Mouse (Mus musculus) layer of hippocampus, postnatal 14 days (tissue): ENCODE measurements around the gene Akip1. TPM values are rescaled to one million over a fixed set of nuclear protein-coding genes. Genes with fewer than 3 reads are reported as not detected.

Source experiments
- DNase-seq, 2 experiments: peaks; one replicate each; pipeline ENCODE4 v3.0.0; 2021 to 2022; ENCODE audit warnings: low spot score in 2 of 2, mixed read lengths in 1 of 2
- long read RNA-seq, 2 experiments: library from polyadenylated mRNA; stranded (forward); transcript quantifications; one replicate each; pipeline ENCODE4 v2.0.0; 2021
- total RNA-seq, 2 experiments: library from RNA; stranded (reverse); gene quantifications; 2 replicates each; pipeline ENCODE4 v1.2.3; 2021

The Akip1 gene
- total RNA-seq: 1 to 10 TPM; 4.8 to 5.6 TPM
- long read RNA-seq, experiment 1, partial matches to known transcripts: 2 of 7 reads
- long read RNA-seq, experiment 1, other reads (novel, unspliced or antisense): 1 of 7 reads
- long read RNA-seq, experiment 2, partial matches to known transcripts: 0 of 1 reads
- long read RNA-seq, experiment 2, other reads (novel, unspliced or antisense): 0 of 1 reads

DNA sequence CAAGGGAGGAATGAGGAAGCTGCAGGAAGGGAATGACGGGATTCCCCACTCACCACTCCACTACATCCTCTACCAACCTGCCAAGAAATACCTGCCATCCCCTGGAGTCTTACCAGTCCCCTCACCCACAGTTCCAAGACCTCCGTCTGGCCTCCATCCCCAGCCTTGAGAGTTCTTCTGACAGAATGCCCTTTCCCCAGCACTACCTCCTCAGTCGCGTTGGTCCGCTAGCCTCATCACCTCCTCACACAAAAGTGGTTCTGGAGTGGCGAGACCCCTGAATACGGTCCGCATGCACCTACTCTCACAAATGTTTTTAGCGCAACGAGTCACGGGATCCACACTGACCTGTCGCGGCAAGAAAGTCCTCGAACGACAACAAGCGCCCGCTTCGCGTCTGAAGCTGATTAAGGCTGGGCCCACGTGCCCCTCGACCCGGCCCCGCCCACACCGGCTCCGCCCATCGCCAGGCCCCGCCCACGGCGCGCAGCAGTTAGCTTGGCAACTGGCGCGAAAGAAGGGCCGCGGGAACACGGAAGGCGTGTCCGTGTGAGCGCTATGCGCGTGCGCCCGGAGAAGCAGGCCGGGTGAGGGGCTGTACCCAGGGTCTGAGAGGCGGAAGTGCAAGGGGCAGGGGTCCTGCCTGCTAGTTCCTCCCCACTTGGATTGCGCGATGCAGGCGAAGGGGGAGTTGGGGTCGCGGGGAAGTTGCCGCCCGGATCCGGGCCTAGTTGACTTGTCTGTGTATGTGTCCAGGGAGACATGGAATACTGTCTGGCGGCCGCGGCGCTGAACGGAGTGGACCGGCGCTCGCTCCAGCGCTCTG, at the start of gene Akip1, which contains the start of gene St5:
Akip1 (plus strand) TSS at position 501 of the 826 bp plus-strand sequence.
St5 (minus strand) TSS at position 416 of the 826 bp plus-strand sequence.
- peak; percentile 92 to 93 for DNase-seq

DNA sequence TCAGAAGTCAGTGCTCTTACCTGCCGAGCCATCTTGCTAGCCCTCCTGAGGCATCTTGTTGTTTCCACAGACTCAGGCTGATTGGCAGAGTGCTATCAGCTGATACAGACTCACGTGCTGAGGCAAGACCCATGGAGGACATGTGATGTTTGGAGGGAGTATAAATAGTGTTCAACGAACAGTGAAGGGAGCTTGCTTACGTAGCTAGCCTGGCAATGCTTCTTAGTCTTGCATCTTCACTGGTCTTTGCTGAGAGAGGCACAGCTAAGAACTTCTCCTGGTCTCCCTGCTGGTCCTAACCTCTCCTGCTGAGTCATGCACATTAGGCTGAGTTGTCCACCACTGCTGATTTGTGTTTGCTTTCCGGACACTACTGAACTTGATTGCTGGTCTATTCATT, 48.6 kb upstream of the Akip1 start:
- no peak for DNase-seq

DNA sequence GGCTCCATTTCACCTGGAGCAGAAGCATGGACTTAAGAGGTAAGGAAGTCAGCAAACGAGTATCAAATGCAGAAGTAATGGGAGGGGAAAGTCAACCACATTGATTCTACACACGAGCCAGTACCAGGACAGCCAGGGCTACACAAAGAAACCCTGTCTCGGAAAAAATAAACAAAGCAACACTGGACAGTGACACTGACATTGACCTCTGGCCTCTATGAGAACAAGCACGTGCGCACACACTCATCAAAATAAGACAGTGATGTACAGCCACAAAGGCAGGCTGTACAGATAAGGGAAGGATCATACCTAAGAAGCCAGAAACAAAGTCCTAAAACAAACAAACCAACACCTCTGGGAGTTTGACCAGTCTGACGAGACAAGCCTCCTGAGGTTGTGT, 45.6 kb upstream of the Akip1 start:
- no peak for DNase-seq

DNA sequence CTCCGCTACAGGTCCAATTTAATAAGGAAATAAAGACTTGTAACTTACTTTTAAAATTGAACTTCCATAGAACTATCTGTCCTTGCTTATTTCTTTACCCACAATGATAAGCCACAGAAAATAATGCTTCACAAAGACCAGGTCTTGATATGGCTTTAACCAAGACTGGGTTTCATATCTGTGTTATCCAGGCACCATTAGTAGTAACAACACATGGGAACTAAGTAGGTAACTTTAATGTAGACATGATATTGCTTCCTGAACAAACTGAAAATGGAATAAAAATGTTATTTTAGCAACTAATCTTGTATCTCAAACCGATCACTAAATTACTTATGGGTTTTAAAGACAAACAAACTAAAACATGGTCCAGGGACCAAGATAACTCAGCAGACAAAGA, 44.2 kb upstream of the Akip1 start:
- no peak for DNase-seq

DNA sequence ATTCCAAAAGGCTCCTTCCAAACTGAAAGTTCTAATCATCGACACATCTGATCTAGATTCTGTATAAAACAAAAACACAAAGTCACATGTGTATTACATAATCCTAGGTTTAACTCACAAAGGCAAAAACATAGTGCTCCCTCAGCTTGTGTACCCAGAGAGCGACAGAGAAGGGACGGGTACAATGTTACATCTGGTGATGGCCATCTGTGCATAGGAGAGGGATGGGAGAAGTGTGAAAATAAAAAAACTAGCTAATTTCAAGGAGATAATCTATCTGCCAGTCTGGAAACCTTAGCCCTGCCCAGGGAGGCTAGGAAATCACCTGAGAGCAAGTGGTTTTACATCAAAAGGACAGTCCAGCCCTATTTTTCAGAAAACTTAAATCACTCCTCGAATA, 40.9 kb upstream of the Akip1 start:
- peak in 1 of 2 experiments; percentile 24 for DNase-seq

DNA sequence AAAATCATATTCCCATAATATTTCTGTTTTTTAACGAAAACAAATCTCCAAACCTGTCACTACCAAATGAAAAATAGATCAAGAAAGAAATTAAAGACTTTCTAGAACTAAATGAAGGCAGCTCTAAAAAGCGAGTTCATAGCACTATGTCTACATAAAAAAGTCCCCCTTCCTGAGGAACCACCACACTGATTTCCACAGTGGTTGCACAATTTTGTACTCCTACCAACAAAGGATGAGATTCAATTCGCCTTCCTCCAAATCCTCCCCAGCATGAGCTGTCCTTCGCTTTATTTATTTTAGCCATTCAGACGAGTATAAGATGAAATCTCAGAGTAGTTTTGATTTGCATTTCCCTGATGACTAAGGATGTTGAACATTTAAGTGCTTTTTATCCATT, 36.8 kb upstream of the Akip1 start:
- no peak for DNase-seq

DNA sequence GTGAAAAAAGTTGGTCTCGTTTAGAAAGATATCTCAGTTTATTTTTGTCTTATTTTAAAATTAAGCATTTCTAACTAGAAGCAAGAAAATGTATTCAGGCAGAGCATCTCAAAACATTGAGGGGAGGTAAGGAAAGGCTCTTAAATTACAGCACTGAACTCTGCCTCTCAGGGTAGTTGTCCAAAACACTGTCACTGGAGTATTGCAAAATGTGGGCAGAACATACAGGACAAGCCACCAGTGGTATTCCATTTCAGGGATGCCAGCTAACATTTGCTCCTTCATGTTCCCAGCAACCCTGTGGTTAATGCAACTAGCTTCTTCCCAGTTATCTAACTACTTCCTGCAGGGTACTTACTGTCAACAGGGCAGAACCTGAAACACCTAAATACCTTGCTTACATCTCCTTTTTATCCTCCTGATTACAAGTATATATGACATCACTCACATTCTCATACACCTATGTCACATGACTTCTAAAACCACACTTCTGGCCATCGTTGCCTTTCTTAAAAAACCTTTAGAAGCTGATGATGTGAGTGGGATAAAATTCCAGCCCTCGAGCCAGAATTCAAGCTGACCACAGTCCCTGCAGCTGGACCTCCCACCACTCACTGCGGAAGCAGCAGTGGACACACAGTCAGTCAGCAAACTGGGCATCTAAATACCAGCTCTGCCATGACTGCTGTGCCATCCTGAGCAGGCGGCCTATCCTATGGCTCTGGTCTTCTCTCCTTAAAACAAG, 33.9 kb upstream of the Akip1 start:
- no peak for DNase-seq

DNA sequence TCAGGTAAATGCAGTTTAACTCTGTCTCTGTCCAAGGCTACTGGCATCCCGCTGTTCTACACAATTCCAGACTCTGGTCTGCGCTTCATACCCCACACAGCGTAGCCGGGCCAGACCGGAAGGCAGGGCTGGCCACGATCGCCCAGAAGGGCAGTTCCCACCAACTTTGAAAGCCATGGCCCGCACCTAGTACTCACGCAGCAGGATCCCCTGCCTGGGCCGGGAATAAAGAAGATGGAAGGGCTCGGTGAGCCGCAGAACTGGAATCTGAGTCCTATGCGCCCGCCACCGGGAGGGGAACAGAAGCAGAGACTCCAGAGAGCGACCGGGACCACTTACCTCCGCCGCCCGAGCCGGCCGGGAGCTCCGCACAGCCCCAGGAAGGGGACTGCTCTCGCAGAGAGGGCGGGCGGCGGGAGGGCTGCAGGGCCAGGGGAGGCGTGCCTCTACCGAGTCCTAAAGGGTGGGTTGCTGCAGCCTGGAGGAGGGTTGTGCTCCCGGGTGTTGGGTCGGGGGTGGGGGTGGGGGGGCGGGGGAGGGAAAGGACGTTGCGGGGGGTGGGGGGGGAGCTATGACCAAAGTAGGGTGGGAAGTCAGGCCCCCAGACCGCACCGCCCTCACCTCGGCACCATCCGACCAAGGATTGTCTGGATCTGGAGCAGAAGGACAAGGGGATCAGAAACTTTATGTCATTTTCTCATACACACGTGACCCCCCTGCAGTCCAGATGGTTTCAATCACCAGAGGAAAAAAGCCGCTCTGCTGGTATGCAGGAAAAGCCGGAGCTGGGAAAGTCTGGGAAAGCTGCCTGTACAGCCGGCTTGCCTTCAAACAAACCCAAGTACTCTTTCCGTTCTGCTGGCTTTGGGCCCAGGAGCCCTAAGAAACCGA, 31.7 kb upstream of the Akip1 start:
- peak; percentile 50 to 73 for DNase-seq

DNA sequence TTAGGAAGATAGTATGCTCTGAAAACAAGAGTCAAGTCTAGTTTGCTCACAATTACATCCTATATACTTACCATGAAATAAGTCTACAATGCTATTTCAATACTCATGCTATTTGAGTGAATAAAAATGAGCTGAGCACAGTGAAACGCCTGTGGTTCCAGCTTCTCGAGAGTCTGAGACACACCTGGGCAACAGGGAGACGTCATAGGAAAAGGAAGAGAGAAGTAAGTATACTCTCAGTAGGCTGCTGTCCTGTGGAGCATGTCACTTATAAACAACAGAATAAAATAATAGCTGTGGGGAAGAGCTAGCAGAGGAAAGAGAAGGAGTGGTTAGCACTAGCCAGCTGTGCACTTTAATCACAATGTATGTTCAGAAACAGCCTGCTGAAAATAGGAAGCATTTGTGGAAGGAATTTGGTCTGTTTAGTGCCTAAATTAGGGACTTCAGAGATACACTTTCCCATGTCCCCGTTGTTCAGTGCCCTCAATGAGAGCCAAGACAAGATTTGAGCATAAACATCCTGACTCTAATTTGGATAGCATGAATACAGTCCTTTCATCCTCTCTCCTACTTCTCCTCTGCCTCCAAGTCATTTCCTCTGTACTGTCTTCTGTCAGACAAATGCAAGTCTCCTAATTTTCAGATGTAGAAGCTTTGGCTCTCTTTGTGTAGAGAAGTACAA, 28.4 kb upstream of the Akip1 start:
- DNase-seq: no peak

DNA sequence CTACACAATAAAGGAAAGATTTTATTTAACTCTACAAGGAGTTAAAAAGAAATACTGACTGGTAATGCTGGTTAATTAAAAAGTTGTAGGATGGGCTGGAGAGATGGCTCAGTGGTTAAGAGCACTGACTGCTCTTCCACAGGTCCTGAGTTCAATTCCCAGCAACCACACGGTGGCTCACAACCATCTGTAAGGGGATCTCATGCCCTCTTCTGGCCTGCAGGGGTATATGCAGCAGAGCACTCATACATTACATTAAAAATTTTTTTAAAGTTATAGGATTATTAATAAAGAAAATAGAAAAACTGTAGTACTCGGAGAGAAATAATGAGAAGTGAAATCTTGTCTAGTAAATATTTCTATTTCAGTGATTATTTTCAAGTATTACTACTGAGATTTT, 23.2 kb upstream of the Akip1 start:
- DNase-seq: no peak

DNA sequence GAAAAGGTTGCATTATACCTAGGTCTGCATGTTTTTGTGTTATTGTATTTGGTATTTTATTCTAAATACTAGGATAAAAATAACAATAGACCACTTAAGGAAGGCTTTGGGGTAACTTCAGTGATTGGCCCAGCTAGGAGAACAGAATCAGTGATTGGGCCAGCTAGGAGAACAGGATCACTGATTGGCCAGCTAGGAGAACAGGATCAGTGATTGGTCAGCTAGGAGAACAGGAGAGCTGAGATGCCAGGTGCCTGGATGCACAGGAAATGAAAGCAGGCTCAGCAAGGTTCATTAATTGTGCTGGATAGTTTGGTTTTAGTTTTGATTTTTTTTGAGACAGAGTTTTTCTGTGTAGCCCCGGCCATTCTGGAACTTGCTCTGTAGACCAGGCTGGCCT, 22.6 kb upstream of the Akip1 start:
- no peak for DNase-seq

DNA sequence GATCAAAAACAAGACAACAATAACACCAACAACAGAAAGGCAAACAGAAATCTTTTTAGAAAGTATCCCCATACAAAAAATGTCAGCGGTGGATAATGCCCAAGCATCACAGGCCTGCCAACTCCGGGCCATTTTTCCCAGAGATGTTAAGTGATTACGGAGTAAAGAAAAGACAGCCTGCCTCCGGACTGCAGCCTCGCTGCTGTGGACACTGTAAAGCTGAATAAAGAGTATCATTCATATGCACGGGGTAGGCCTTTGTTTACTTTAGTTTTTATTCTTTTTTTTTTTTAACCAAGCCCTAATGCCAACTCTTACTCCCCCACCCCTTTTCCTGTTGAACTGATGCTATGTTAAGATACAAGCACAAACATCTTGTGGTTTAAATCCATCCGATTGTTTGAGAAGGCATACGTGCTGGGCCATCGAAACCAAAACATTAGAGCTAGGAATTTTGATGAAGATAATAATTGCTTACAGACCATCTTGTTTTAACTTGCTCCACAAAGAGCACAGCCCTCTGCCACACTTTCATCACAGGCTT, 16.8 kb upstream of the Akip1 start:
- no peak for DNase-seq

DNA sequence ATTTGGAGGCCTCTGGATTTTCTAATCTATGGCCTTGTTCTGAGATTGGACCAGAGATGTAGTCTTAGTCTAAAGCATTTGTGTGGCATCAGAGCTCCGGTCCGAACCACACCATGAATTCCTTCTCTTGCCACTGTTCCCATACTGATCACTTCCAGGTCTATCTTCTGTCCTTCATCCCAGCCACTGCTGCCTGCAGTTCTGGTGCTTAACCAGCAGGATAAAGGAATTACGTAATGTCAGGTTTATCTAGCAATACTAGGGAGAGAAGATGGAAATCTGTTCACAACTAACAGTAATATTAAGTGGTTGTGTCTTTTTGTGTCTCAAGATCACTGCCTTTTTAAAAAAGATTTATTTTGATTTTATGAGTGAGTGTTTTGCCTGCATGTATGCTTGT, 13.4 kb upstream of the Akip1 start:
- DNase-seq: no peak

DNA sequence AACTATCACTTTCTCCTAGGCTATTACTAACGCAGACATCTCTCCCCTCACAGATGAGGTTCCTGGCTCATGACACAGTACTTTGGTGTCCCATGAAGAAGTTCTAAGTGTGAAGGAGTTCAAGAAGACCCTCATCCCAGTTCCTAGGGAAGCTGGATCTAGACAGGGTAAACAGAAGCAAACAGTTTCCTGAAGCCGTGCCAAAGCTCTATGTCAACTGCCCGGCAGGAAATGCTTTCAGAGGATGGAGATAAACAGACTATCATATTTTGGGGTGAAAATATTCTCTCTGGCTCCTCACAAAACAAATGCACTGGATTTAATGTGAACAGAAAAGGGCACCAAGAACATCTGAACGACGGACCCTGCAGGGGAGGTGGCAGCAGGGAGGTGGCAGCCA, 12.5 kb upstream of the Akip1 start:
- DNase-seq: no peak

DNA sequence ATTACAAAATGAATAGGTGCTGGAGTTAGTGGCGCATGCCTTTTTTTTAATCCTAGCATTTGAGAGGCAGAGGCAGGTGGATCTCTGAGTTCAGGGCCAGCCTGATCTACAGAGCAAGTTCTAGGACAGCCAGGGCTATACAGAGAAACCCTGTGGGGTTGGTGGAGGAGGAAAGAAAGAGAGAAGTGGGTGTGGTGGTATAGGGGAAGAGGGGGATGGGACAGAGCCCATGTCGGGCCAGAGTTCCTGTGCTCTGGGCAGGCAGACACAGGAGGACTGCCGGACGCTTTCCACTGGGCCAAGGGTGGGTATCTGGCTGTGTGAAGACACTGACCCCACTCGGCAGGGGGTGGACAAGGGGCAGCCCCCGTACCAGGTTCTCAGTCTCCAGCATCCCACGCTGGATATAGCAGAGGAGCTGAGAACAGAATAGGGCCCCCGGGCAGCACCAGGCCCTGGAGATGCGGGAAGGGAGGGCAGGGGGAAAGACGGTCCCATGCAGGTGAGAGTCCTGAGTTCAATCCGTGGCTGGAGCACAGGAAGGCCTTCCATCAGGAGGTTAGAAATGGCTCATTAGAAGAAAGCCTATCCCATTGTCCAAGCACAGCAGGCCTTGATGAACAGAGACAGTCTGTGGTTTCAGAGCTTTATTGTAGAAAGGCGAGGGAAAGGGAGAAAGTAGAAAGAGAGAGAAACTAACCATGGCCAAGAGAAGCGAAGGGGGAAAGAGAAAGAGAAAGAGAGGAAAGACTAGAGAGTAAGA, 8.7 kb upstream of the Akip1 start:
- no peak for DNase-seq

DNA sequence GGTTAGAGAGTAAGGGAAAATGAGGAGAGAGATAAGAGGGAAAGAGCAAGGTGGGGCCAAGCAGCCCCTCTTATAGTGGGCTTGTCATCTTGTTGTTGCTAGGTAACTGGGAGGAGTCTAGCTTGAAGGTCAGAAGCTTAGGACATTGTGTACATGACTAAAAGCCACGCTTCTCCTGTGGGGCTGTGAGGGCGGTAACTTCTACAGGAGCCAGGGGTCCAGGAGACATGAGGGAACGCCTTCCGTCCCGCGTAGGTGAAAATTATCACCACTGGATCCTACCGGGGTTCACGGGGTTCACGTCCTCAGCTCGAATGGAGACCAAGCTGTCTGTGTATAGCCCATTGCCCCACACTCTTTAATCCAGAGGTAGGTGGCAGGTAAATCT, 8.2 kb upstream of the Akip1 start:
- no peak for DNase-seq

DNA sequence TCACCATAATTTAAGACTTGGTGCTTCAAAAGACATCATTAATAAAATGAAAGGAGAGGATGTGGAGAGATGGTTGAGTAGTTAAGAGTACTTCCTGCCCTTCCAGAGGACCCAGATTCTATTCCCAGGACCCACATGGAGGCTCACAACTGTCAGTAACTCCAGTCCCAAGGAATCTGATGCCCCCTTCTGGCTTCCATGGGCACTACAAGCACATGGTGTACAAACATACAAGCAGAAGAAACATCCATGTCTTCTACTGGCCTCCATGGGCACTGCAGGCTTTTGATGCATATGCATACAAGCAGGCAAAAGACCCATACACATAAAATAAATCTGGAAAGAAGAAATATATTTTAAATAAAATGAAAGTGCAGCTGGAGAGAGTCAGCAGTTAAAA, 3.3 kb upstream of the Akip1 start:
- DNase-seq: no peak

DNA sequence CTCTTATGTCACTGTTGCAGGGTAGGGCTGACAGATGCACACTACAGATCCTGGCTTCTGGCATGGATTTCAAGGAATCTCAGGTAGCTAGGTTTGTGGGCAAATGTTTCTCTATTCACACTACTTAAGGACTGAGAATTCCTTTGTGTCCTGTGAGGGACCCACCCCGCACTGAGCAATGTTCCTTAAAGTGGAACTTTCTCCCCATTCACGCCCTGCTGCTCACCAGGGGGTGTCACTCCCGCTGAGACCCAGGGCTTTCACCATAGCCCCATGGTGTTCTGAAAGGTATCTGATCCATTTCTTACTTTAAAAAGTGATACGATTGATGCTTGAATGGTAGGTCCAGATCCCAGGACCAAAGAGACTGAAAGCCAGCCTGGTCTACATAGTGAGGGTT, 769 bp upstream of the Akip1 start:
- no peak for DNase-seq

DNA sequence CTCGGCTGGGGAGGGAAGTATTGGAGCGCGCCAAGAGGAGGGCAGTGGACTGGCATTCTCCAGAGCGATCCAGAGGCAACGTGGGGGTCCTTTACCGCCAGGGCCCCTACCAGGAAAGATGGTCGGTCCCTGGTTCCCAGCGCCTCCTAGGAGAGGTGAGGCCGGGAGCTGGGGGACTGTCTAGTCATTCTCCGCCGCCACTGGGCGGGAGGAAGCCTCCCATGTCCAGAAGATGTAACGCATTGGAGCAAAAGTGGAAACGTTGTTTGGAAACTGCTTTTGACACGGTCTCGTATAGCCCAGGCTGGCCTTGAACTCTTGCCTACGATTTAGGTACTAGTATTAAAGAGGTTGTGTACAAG, 507 bp downstream of the Akip1 start:
- DNase-seq: no peak

DNA sequence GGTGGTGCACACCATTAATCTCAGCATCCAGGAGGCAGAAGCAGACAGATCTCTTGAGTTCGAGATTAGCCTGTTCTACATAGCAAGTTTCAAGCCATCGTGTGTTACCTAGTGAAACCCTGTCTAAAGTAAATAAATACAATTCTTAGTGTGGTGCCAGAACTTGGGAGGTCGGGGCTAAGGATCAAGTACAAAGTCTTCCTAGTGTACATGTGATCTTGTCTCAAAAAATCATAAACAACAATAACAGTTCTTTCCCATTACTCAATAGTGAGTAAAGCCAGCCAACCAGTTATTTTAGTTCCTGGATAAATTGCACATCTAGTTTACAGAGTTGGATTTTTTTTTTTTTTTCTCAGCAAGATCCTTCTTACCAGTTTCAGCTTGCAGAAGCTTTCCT, 971 bp downstream of the Akip1 start:
- DNase-seq: no peak
